Comparison of ENCODE assay signal across 10 mouse cellular contexts in genomic region chr2:142187428-142187827, GRCm38 (mm10).
DNase-seq lines count a peak whose midpoint lies in the region; ATAC-seq and TF ChIP-seq lines count a peak whose summit lies in the region.
"Had no signal": no experiment of that assay in that cellular context is flagged by ENCODE, and none has a peak within 500 bp of the region (broad histone marks: within the 10 kb centered on the region; RNA-seq: fewer than 3 reads in every experiment).

No protein-coding gene starts in this region.

- TF ChIP-seq CTCF in heart, adult 2 months (IDR thresholded peaks at IDR 0.05): no peak

- no peak for TF ChIP-seq EP300 in heart, adult 2 months (IDR thresholded peaks at IDR 0.05; ENCODE audit: insufficient read depth, low read depth, low read length)

- peaks cover 6% of the 10 kb centered on the region; the same call in 1 of the 2 replicates for H3K4me1 ChIP-seq in hindbrain, embryonic 16.5 days (ENCODE audit: control insufficient read depth, insufficient read depth, low read depth, low read length)
- H3K4me1 ChIP-seq in midbrain, embryonic 11.5 days (ENCODE audit: control insufficient read depth, insufficient read depth, low read length): peaks cover 5% of the 10 kb centered on the region; the same call in 1 of the 2 replicates
- no peaks in the 10 kb centered on the region for H3K4me1 ChIP-seq in heart, adult 2 months (ENCODE audit: control insufficient read depth, insufficient read depth, low read length)
- no peaks in the 10 kb centered on the region for H3K4me1 ChIP-seq in liver, embryonic 12.5 days

- no peaks in the 10 kb centered on the region for H3K27me3 ChIP-seq in hindbrain, embryonic 16.5 days (replicated peaks; ENCODE audit: control insufficient read depth, insufficient read depth, low read length)
- no peaks in the 10 kb centered on the region for H3K27me3 ChIP-seq in midbrain, embryonic 11.5 days (ENCODE audit: control insufficient read depth, insufficient read depth, low read length)
- no peaks in the 10 kb centered on the region for H3K27me3 ChIP-seq in heart, adult 2 months (ENCODE audit: control insufficient read depth, insufficient read depth, low read length)
- no peaks in the 10 kb centered on the region for H3K27me3 ChIP-seq in liver, embryonic 12.5 days (replicated peaks)

- no peak overlapping the region for H3K9ac ChIP-seq in hindbrain, embryonic 16.5 days (ENCODE audit: low read depth, low read length)
- H3K9ac ChIP-seq in midbrain, embryonic 11.5 days (ENCODE audit: low read length): no peak overlapping the region
- no peak overlapping the region for H3K9ac ChIP-seq in heart, adult 2 months (ENCODE audit: low read depth, low read length)
- H3K9ac ChIP-seq in liver, embryonic 12.5 days: no peak overlapping the region

- peak; percentile 11 for DNase-seq in right cerebral cortex, postnatal 4 days
- DNase-seq in right cerebral cortex, adult 2 months (ENCODE audit: low spot score in 2 of 2): no peak
- peak; percentile 90 for DNase-seq in midbrain, embryonic 11.5 days (ENCODE audit: low spot score, missing footprints)
- DNase-seq in retina, postnatal 7 days (ENCODE audit: low read depth, low spot score): peak; percentile 13
- no peak for DNase-seq in heart, adult 2 months
- DNase-seq in frontal cortex, adult 2 months (ENCODE audit: extremely low spot score in 1 of 2, low spot score in 1 of 2): no peak
- DNase-seq: right cerebral cortex, postnatal 25 days; thymus, adult 2 months had no signal

- peak overlapping the region; percentile 4; the same call in 1 of the 2 replicates for H3K27ac ChIP-seq in hindbrain, embryonic 16.5 days (ENCODE audit: low read depth, low read length)
- H3K27ac ChIP-seq in midbrain, embryonic 11.5 days (ENCODE audit: low read depth, low read length): no peak overlapping the region
- H3K27ac ChIP-seq in heart, adult 2 months: no peak overlapping the region
- H3K27ac ChIP-seq in liver, embryonic 12.5 days: no peak overlapping the region

- no peaks in the 10 kb centered on the region for H3K79me2 ChIP-seq in heart, adult 2 months (replicated peaks; ENCODE audit: control insufficient read depth, insufficient read depth, low read length)

- 23% methylated on average over 5 of the region's 5 CpGs for WGBS in hindbrain, embryonic 16.5 days
- WGBS in midbrain, embryonic 11.5 days: 37% methylated on average over 5 of the region's 5 CpGs
- WGBS in heart, adult 2 months: 58% methylated on average over 5 of the region's 5 CpGs
- WGBS in liver, embryonic 12.5 days (ENCODE audit: insufficient replicate concordance): 74% methylated on average over 5 of the region's 5 CpGs

- H3K36me3 ChIP-seq in hindbrain, embryonic 16.5 days (ENCODE audit: control insufficient read depth, insufficient read depth, low read length): no peaks in the 10 kb centered on the region
- no peaks in the 10 kb centered on the region for H3K36me3 ChIP-seq in midbrain, embryonic 11.5 days (ENCODE audit: control insufficient read depth, insufficient read depth, low read length)
- H3K36me3 ChIP-seq in heart, adult 2 months (ENCODE audit: control insufficient read depth, insufficient read depth, low read length): no peaks in the 10 kb centered on the region
- no peaks in the 10 kb centered on the region for H3K36me3 ChIP-seq in liver, embryonic 12.5 days

- no peak overlapping the region for H3K4me2 ChIP-seq in hindbrain, embryonic 16.5 days (ENCODE audit: low read length)
- no peak overlapping the region for H3K4me2 ChIP-seq in midbrain, embryonic 11.5 days
- no peak overlapping the region for H3K4me2 ChIP-seq in liver, embryonic 12.5 days

- no peaks in the 10 kb centered on the region for H3K9me3 ChIP-seq in hindbrain, embryonic 16.5 days (ENCODE audit: control insufficient read depth, low read length)
- no peaks in the 10 kb centered on the region for H3K9me3 ChIP-seq in midbrain, embryonic 11.5 days (ENCODE audit: control insufficient read depth, low read length)
- H3K9me3 ChIP-seq in liver, embryonic 12.5 days (replicated peaks): no peaks in the 10 kb centered on the region

- TF ChIP-seq POLR2A in heart, adult 2 months (IDR thresholded peaks at IDR 0.05; ENCODE audit: insufficient read depth, low read depth, low read length): no peak

- no peak overlapping the region for H3K4me3 ChIP-seq in hindbrain, embryonic 16.5 days (ENCODE audit: low read length)
- no peak overlapping the region for H3K4me3 ChIP-seq in midbrain, embryonic 11.5 days (ENCODE audit: low read depth, low read length)
- no peak overlapping the region for H3K4me3 ChIP-seq in heart, adult 2 months
- no peak overlapping the region for H3K4me3 ChIP-seq in liver, embryonic 12.5 days

- intact Hi-C loops in heart, adult 2 months (cut with DNase I): no loop called here

- ATAC-seq in hindbrain, embryonic 16.5 days: peak; percentile 93
- peak; percentile 91 for ATAC-seq in midbrain, embryonic 11.5 days (ENCODE audit: low FRiP score)
- ATAC-seq in liver, embryonic 12.5 days: no peak

Comparison
In these comparisons a context has a peak if more than half of its experiments do, and no peak if none do; other contexts are left out.
1. DNase-seq: peak in right cerebral cortex, postnatal 4 days (single experiment), midbrain, embryonic 11.5 days (single experiment) and retina, postnatal 7 days (single experiment); none in right cerebral cortex, adult 2 months (0 of 2), heart, adult 2 months (0 of 2) and frontal cortex, adult 2 months (0 of 2).